Mouse (Mus musculus) myocyte (in vitro differentiated cells): Measurements from ENCODE around the gene Cd79b. TPM values are rescaled to one million over a fixed set of nuclear protein-coding genes. Genes with fewer than 3 reads are reported as not detected.

Experiments used
- H3K27me3 ChIP-seq: one replicate; pipeline ENCODE4 v1.6.1; 2011; ENCODE audit not compliant: control insufficient read depth, insufficient read depth, insufficient read length
- H3K36me3 ChIP-seq: one replicate; pipeline ENCODE4 v1.6.1; 2011; ENCODE audit not compliant: control insufficient read depth, insufficient read depth
- H3K4me2 ChIP-seq: one replicate; pipeline ENCODE4 v1.6.1; 2011; ENCODE audit warnings: low read depth, control low read depth
- H3K4me3 ChIP-seq: one replicate; pipeline ENCODE4 v1.5.1; 2011; ENCODE audit warnings: mild to moderate bottlenecking, control low read depth, moderate library complexity
- H3K79me2 ChIP-seq: one replicate; pipeline ENCODE4 v1.6.1; 2011; ENCODE audit not compliant: control insufficient read depth, insufficient read depth
- H3ac ChIP-seq: one replicate; pipeline ENCODE4 v1.6.1; 2011; ENCODE audit not compliant: control insufficient read depth, insufficient read length
- CEBPB ChIP-seq: IDR thresholded peaks from 2 replicates; pipeline ENCODE4 v1.6.1; 2011; ENCODE audit warnings: mild to moderate bottlenecking, moderate library complexity; ENCODE audit not compliant: poor library complexity, insufficient read depth, severe bottlenecking
- E2F4 ChIP-seq: IDR thresholded peaks from one replicate; pipeline ENCODE4 v1.6.1; 2011; ENCODE audit warnings: mild to moderate bottlenecking, control low read depth, moderate library complexity; ENCODE audit not compliant: insufficient read depth
- MAX ChIP-seq: IDR thresholded peaks from one replicate; pipeline ENCODE4 v1.6.1; 2011; ENCODE audit warnings: low read depth, mild to moderate bottlenecking, control low read depth
- MYOD1 ChIP-seq, 3 experiments: IDR thresholded peaks; one replicate each; pipeline ENCODE4 v1.6.1; 2011; ENCODE audit warnings: control low read depth in 2 of 3, low read depth in 2 of 3, mild to moderate bottlenecking in 2 of 3, moderate library complexity in 1 of 3; ENCODE audit not compliant: insufficient read length in 2 of 3, control insufficient read depth in 1 of 3
- MYOG ChIP-seq, 3 experiments: IDR thresholded peaks; one replicate each; pipeline ENCODE4 v1.6.1; 2011; ENCODE audit warnings: control low read depth in 2 of 3, low read depth in 2 of 3, mild to moderate bottlenecking in 2 of 3; ENCODE audit not compliant: insufficient read length in 2 of 3, control insufficient read depth in 1 of 3, insufficient read depth in 1 of 3
- POLR2A ChIP-seq: IDR thresholded peaks from one replicate; pipeline ENCODE4 v1.6.1; 2011; ENCODE audit warnings: low read depth, mild to moderate bottlenecking, control low read depth, moderate library complexity; ENCODE audit not compliant: insufficient read length
- POLR2AphosphoS2 ChIP-seq: IDR thresholded peaks from one replicate; pipeline ENCODE4 v1.6.1; 2011; ENCODE audit warnings: low read depth, control low read depth; ENCODE audit not compliant: insufficient read length
- REST ChIP-seq: IDR thresholded peaks from one replicate; pipeline ENCODE4 v1.6.1; 2011; ENCODE audit warnings: mild to moderate bottlenecking, control low read depth, moderate library complexity; ENCODE audit not compliant: insufficient read depth, insufficient read length
- SRF ChIP-seq: IDR thresholded peaks from one replicate; pipeline ENCODE4 v1.6.1; 2011; ENCODE audit warnings: low read depth; ENCODE audit not compliant: control insufficient read depth, insufficient read length
- TCF12 ChIP-seq: IDR thresholded peaks from one replicate; pipeline ENCODE4 v1.6.1; 2011; ENCODE audit warnings: mild to moderate bottlenecking, control low read depth; ENCODE audit not compliant: poor library complexity, insufficient read depth, severe bottlenecking
- TCF3 ChIP-seq: IDR thresholded peaks from one replicate; pipeline ENCODE4 v1.6.1; 2011; ENCODE audit warnings: low read depth, control low read depth; ENCODE audit not compliant: insufficient read length
- USF1 ChIP-seq: IDR thresholded peaks from one replicate; pipeline ENCODE4 v1.6.1; 2011; ENCODE audit warnings: low read depth, mild to moderate bottlenecking, control low read depth, moderate library complexity
- polyA plus RNA-seq: library from polyadenylated mRNA; unstranded; fragments of >200 nt; fragmentation: generic; extraction: Trizol; gene quantifications from one replicate; pipeline ENCODE4 v1.2.1, GENCODE M21; 2012; ENCODE audit warnings: missing spikeins

Cd79b gene
- polyA plus RNA-seq, 1 experiment, result not detected

DNA sequence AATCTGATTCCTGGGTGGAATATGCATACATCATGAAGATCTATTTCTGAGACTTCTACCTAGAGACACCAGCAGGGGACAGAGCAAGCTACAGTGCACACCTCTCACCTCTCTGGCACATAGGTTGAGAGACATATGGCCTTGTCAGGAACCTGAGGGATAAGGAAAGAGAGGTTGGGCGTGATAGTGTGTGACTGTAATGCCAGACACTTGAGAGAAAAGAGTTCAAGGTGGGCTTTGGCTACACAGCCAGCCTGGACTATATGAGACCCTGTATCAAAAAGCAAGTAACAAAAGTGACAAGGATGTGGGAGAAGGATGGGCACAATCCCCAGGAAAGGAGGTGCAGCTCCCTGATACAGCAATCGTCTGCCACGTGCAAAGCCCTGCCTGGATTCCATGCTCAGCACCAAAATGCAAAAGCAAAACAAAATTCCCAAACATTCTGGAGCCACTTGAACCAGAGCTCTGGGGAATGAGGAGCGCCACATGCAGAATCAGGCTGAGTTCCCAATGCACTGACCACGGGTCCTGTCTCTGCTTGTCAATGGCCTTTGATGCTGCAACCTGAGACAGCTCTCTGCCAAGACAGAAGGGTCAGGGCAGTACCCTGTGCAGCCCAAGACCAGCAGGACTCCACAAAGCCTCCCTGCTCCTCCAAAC, 43.3 kb downstream of the Cd79b start:
- Histone ChIP-seq H3ac (peak overlapping the region; percentile 88), H3K79me2 (peaks cover 36% of the 10 kb centered on the region), H3K4me3 (peak overlapping the region; percentile 60), H3K36me3 (peaks cover 7% of the 10 kb centered on the region), H3K4me2 (peak overlapping the region; percentile 86), H3K27me3 (no peaks in the 10 kb centered on the region)
- no peak for TF ChIP-seq REST
- no peak for TF ChIP-seq MYOG (IDR thresholded peaks at IDR 0.05; ENCODE audit: control insufficient read depth in 1 of 3, insufficient read depth in 1 of 3, insufficient read length in 2 of 3, low read depth in 2 of 3)
- no peak for TF ChIP-seq POLR2AphosphoS2
- TF ChIP-seq TCF12, result no peak
- no peak for TF ChIP-seq USF1
- no peak for TF ChIP-seq POLR2A
- TF ChIP-seq TCF3, result no peak
- TF ChIP-seq MYOD1 (IDR thresholded peaks at IDR 0.05; ENCODE audit: control insufficient read depth in 1 of 3, insufficient read length in 2 of 3, low read depth in 2 of 3), result no peak
- no peak for TF ChIP-seq CEBPB
- no peak for TF ChIP-seq MAX
- no peak for TF ChIP-seq SRF
- no peak for TF ChIP-seq E2F4

DNA sequence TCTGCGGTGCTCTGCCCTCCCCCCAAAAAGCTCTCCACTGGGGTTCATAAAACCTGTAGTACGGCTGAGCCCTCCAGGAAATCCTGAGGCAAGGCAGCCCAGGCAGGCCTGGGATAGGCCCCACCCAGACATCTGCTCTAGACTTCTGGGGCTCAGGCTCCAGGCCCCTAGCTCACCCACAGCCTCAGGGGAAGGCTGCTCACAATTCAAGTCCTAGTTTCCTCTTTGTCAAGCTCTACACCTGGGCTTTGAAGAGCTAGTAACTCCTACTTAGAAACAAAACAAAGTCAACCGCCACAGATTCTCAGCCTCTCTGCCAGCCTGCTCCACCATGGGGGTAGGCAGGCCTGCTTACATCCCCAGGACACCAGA, 45.5 kb downstream of the Cd79b start:
- Histone ChIP-seq H3K36me3 (peaks cover 19% of the 10 kb centered on the region), H3K79me2 (peaks cover 36% of the 10 kb centered on the region), H3K27me3 (no peaks in the 10 kb centered on the region), H3K4me2 (no peak overlapping the region), H3ac (no peak overlapping the region), H3K4me3 (no peak overlapping the region)
- TF ChIP-seq CEBPB (no peak), REST (no peak), MAX (no peak), E2F4 (no peak), USF1 (no peak), POLR2A (no peak), MYOD1 (IDR thresholded peaks at IDR 0.05; ENCODE audit: control insufficient read depth in 1 of 3, insufficient read length in 2 of 3, low read depth in 2 of 3) (no peak), POLR2AphosphoS2 (no peak), TCF3 (no peak), TCF12 (no peak), MYOG (IDR thresholded peaks at IDR 0.05; ENCODE audit: control insufficient read depth in 1 of 3, insufficient read depth in 1 of 3, insufficient read length in 2 of 3, low read depth in 2 of 3) (no peak), SRF (no peak)

DNA sequence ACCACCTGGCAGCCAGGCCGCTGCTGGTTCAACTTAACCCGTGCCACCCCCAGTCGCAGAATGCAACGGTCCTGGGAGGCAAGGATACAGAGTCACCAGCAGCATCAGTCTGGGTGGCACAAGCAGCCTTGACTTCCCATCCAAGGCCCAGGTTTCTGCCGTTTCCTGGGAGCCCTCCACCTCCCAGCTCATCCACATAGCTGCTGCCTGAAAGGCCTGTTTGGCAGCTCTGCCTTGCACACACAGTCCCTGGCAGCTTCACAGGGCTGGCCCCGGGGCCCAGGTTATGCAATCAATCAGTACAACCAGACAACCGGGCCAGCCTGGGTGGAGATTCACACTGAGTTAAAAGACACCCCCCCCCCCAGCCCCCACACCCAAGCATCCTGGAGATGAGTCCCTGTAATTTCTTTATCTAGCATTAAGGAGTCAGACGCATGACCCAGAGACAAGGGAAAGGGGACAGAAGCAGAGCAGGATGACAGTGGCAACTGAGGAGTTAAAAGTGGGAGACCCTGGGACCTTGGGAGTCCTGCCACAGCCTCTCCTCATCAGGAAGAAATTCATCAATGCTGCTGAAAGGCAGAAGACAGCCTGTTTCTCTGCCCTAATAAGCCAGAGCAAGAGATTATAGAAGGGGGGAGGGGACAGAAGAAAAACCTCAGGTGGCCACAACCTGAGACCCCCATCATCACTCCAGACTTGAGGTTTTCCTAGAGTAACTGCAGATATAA, 46.1 kb downstream of the Cd79b start:
- no peak overlapping the region for H3K4me2 ChIP-seq
- TF ChIP-seq REST (no peak), E2F4 (no peak), MYOG (IDR thresholded peaks at IDR 0.05; ENCODE audit: control insufficient read depth in 1 of 3, insufficient read depth in 1 of 3, insufficient read length in 2 of 3, low read depth in 2 of 3) (no peak), SRF (no peak), MAX (no peak), MYOD1 (IDR thresholded peaks at IDR 0.05; ENCODE audit: control insufficient read depth in 1 of 3, insufficient read length in 2 of 3, low read depth in 2 of 3) (no peak), USF1 (no peak), POLR2A (no peak), CEBPB (no peak), TCF3 (no peak), POLR2AphosphoS2 (no peak), TCF12 (no peak)
- H3K36me3 ChIP-seq, result peaks cover 23% of the 10 kb centered on the region
- H3ac ChIP-seq, result no peak overlapping the region
- H3K27me3 ChIP-seq, result no peaks in the 10 kb centered on the region
- H3K79me2 ChIP-seq, result peaks cover 36% of the 10 kb centered on the region
- H3K4me3 ChIP-seq, result no peak overlapping the region

DNA sequence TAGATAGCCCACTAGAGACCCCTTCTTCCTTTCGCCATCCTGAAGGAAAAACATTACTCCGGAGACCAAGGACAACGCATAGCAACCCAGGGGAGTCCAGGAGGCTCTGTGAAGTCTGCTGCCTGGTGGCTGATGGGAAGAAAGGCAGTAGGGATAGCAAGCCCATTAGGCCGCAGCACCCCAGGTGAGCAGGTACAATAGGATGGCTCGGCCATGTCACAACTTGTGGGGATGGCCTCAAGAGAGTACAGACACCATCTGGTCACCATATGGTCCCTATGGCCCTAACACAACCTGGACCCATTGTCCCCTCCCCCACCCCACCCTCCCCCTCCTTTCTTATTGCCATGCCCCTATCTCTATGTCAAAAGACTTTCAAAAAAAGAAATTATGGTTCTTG, 46.7 kb downstream of the Cd79b start:
- no peak overlapping the region for H3K4me3 ChIP-seq
- no peak overlapping the region for H3K4me2 ChIP-seq
- H3ac ChIP-seq, result no peak overlapping the region
- no peak for TF ChIP-seq MAX
- no peak for TF ChIP-seq TCF3
- TF ChIP-seq POLR2A, result no peak
- TF ChIP-seq E2F4, result no peak
- no peak for TF ChIP-seq POLR2AphosphoS2
- TF ChIP-seq TCF12, result no peak
- no peak for TF ChIP-seq USF1
- no peak for TF ChIP-seq MYOG (IDR thresholded peaks at IDR 0.05; ENCODE audit: control insufficient read depth in 1 of 3, insufficient read depth in 1 of 3, insufficient read length in 2 of 3, low read depth in 2 of 3)
- no peak for TF ChIP-seq REST
- no peak for TF ChIP-seq MYOD1 (IDR thresholded peaks at IDR 0.05; ENCODE audit: control insufficient read depth in 1 of 3, insufficient read length in 2 of 3, low read depth in 2 of 3)
- no peak for TF ChIP-seq CEBPB
- no peak for TF ChIP-seq SRF
- H3K79me2 ChIP-seq, result peaks cover 36% of the 10 kb centered on the region
- H3K36me3 ChIP-seq, result peaks cover 29% of the 10 kb centered on the region
- no peaks in the 10 kb centered on the region for H3K27me3 ChIP-seq
